Mouse (Mus musculus) bone marrow, adult 2 months (tissue): Measurements from ENCODE around the gene Pip5k1a.

Experiments
- CTCF ChIP-seq: fragments of 200-500 bp; IDR thresholded peaks from 2 replicates; pipeline ENCODE4 v1.5.1; 2011; ENCODE audit warnings: low read length, control low read depth; ENCODE audit not compliant: control insufficient read depth, insufficient read depth
- POLR2A ChIP-seq: fragments of 200-500 bp; IDR thresholded peaks from 2 replicates; pipeline ENCODE4 v1.6.1; 2011; ENCODE audit warnings: low read depth, mild to moderate bottlenecking, control low read depth, low read length, borderline replicate concordance; ENCODE audit not compliant: control insufficient read depth

- TF ChIP-seq POLR2A (no peak), CTCF (peak; percentile 68)
Measured at GRCm38 (mm10) chr3:95053701-95054100, 53.0 kb downstream of the Pip5k1a start.
